ENCODE assay signal across 27 mouse cellular contexts in the genomic region with DNA sequence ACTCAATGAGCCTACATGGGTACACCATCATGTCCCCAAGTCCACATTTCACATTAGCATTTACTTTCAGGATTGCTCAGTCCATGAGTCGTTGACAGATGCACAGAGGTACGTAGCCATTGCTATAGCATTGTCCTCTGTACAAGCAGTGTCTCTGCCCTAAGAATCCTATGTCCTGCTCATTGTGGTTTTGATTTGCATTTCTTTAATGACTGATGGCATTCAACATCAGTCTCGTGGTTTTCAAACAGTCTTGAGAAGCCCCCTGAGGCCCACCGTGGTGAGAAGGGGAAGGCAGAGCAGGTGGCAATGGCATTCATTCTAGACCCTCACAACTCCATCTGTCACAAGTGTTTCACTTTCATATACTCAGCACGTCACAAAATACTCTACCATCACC.
"Had no signal": no experiment of that assay in that cellular context is flagged by ENCODE, and none has a peak within 500 bp of the region (broad histone marks: within the 10 kb centered on the region; RNA-seq: fewer than 3 reads in every experiment).

No protein-coding gene starts in this region.

- DNase-seq: gastrocnemius, postnatal 14 days; gastrocnemius, postnatal 36 days; heart, adult 11 months; heart, adult 2 months; heart, postnatal 10 days; heart, postnatal 4 days; kidney, adult 18-20 months; kidney, adult 9 months; kidney, postnatal 25 days; kidney, postnatal 4 days; layer of hippocampus, postnatal 36 days; left cerebral cortex, postnatal 4 days had no signal

- H3K27me3 ChIP-seq: hindbrain, embryonic 12.5 days; intestine, embryonic 15.5 days; kidney, embryonic 15.5 days; limb, embryonic 13.5 days; limb, embryonic 15.5 days had no signal

- H3K4me3 ChIP-seq: heart, adult 2 months; heart, embryonic 10.5 days; heart, embryonic 12.5 days; hindbrain, embryonic 10.5 days; hindbrain, embryonic 12.5 days; intestine, embryonic 15.5 days; kidney, embryonic 15.5 days; layer of hippocampus, adult 2 months; limb, embryonic 13.5 days; limb, embryonic 15.5 days had no signal

- H3K4me1 ChIP-seq: heart, embryonic 10.5 days; heart, embryonic 12.5 days; hindbrain, embryonic 10.5 days; hindbrain, embryonic 12.5 days; intestine, embryonic 15.5 days; kidney, embryonic 15.5 days; limb, embryonic 15.5 days had no signal

- ATAC-seq: hindbrain, embryonic 16.5 days; inflammation-experienced regulatory T-cells, adult 6 months; intestine, embryonic 15.5 days; intestine, postnatal 0 days had no signal

- H3K27ac ChIP-seq: heart, adult 2 months; heart, embryonic 10.5 days; hindbrain, embryonic 10.5 days; hindbrain, embryonic 12.5 days; hindbrain, embryonic 14.5 days; intestine, embryonic 15.5 days; kidney, embryonic 15.5 days; kidney, postnatal 0 days; layer of hippocampus, adult 2 months; limb, embryonic 13.5 days; limb, embryonic 15.5 days; liver, embryonic 14.5 days had no signal

- H3K9ac ChIP-seq: heart, embryonic 12.5 days; hindbrain, embryonic 12.5 days; hindbrain, embryonic 14.5 days; intestine, embryonic 15.5 days; kidney, embryonic 15.5 days; limb, embryonic 13.5 days; limb, embryonic 15.5 days; liver, embryonic 14.5 days had no signal

- H3K36me3 ChIP-seq: heart, embryonic 10.5 days; heart, embryonic 12.5 days; hindbrain, embryonic 10.5 days; hindbrain, embryonic 12.5 days; intestine, embryonic 15.5 days; kidney, embryonic 15.5 days; limb, embryonic 13.5 days; limb, embryonic 15.5 days had no signal

- H3K4me2 ChIP-seq: heart, embryonic 12.5 days; hindbrain, embryonic 12.5 days; hindbrain, embryonic 14.5 days; intestine, embryonic 15.5 days; kidney, embryonic 15.5 days; limb, embryonic 13.5 days; limb, embryonic 15.5 days had no signal

- H3K9me3 ChIP-seq: heart, embryonic 10.5 days; heart, embryonic 12.5 days; hindbrain, embryonic 10.5 days; hindbrain, embryonic 12.5 days; intestine, embryonic 15.5 days; kidney, embryonic 15.5 days; limb, embryonic 13.5 days; limb, embryonic 15.5 days had no signal
